Mouse (Mus musculus) layer of hippocampus, adult 2 months (tissue): ENCODE measurements at regions not wholly inside any gene's neighbourhood (a gene's known extent, or its start where the extent isn't known, plus 50 kb on each side); places are given as distances from the start of the nearest gene placed in this dataset.
A peak's percentile ranks its signal among the peaks of the same experiment; 100 is the strongest.

Source experiments
- DNase-seq, 2 experiments: peaks; one replicate each; pipeline ENCODE4 v3.0.0; 2022; ENCODE audit warnings: low spot score in 2 of 2
- H3K27ac ChIP-seq: fragments of 200-600 bp; 2 replicates; pipeline ENCODE4 v1.8.1; 2022
- H3K4me3 ChIP-seq: fragments of 200-600 bp; 2 replicates; pipeline ENCODE4 v1.8.1; 2022; ENCODE audit warnings: mild to moderate bottlenecking
- CTCF ChIP-seq: fragments of 200-600 bp; conservative IDR thresholded peaks from 2 replicates; pipeline ENCODE4 v1.8.1; 2022; ENCODE audit warnings: antibody characterized with exemption, mild to moderate bottlenecking, moderate library complexity

DNA sequence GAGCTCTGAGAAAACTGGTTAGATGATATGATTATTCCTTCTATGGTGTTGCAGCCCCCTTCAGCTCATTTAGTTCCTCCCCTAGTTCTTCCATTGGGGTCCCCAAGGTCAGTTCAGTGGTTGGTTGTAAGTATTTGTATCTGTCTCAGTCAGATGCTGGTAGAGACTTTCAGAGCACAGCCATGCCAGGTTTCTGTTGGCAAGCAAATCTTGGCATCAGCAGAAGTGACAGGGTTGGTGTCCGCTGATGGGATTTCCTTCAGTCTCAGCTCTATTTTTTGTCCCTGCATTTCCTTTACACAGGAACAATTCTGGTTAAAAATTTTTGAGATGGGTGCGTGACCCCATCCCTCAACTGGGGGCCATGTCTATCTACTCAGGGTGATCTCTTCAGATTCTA lies 55.3 kb upstream of the Spaca1 start:
- no peak for TF ChIP-seq CTCF
- no peak for DNase-seq
- Histone ChIP-seq H3K4me3 (no peak overlapping the region), H3K27ac (no peak overlapping the region)

DNA sequence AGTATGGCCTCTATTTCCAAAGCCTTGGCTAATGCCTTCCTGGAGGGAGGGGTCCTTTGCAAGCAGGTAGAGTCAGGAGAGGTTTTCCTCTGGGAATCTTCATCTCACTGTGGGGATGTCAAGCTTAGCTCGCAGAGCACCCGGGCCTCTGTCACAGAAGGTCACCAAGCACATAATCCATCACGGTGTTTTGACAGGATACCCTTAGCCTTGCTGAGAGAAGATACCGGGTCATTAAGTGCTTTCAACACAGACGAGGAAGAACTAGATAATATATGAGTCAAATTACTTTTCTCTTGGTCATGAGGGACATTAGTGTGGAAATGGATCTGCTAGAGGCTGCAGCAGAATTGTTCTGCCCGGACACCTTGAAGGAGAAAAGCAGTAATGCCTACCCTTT lies 64.3 kb upstream of the Spaca1 start:
- no peak for DNase-seq
- no peak overlapping the region for H3K27ac ChIP-seq
- H3K4me3 ChIP-seq: no peak overlapping the region
- TF ChIP-seq CTCF: no peak

GRCm38 (mm10) chr4:34117086-34117485 lies 67.1 kb upstream of the Spaca1 start:
- no peak overlapping the region for H3K4me3 ChIP-seq
- no peak for DNase-seq
- TF ChIP-seq CTCF: no peak
- H3K27ac ChIP-seq: no peak overlapping the region

- no peak for TF ChIP-seq CTCF
- Histone ChIP-seq H3K27ac (no peak overlapping the region), H3K4me3 (no peak overlapping the region)
- DNase-seq: peak; percentile 9 to 15
Measured at GRCm38 (mm10) chr4:34122959-34123520, 73.0 kb upstream of the Spaca1 start.

GRCm38 (mm10) chr4:34128224-34128623 lies 78.2 kb upstream of the Spaca1 start:
- no peak for DNase-seq
- Histone ChIP-seq H3K4me3 (no peak overlapping the region), H3K27ac (no peak overlapping the region)
- no peak for TF ChIP-seq CTCF

DNA sequence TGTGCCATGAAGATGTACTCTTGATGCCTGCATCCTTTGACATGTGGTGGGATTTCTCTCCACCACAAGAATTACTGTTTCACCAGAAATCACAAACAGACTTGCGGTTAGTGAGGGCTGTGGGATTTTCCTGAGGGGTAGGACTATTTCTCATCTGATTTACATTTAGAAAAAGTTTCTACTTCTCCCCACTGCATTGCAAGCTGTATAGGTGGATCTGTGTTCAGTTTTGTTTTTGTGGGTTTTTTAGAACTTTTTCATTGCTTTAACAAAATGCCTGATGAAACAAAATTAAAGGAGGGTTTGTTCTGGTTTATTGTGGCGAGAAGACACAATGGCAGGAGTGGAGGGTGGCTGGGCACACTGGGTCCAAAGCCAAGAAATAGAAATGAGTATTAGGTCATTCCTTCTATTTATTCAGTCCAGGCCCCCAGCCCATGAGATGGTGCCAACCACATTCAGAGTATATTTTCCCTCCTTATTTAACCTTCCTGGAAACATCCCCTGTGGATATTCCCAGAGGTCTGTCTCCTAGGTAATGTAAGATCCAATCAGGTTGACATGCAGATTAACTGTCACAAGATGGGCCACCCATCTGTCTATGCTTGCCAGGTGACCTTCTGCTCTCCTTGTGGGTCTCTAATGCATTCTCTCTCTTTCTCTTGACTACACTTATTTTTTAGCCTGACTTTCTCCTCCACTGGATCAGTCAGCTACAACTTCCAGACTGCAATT lies 96.3 kb upstream of the Spaca1 start:
- no peak for TF ChIP-seq CTCF
- Histone ChIP-seq H3K4me3 (no peak overlapping the region), H3K27ac (no peak overlapping the region)
- DNase-seq: no peak

DNA sequence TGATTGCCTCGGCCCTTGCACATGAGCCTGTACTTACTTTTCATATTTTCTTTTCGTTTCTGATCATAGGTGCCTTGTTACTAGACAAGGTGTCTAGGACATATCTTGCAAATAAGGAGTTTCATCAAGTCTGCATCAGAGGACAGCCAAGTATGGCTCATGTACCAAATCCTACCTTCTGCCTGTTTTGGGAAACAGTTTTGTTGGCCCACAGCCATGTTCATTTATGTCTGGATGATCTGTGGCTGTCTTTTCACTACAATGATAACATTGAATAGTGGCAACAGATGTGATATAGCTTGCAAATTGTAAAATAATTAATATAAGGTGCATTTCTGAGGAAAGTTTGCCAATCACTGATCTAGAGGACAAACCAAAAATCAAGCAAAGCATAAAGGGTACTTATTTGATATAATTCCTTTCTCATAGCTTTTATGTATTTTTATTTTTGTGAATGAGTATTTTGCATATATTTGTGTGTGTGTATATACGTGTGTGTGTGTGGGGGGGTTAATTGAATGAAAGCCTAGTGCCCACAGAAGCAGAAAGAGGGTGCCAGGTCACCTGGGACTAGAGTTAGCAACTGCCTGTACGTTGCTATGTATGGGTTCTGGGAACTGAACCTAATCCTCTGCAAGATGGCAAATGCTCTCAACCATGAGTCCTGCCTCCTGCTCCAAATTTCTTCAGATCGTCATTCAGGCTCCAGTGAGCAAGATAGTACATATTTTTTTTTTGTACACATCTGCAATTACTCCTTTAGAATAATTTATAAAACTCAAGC lies 99.2 kb upstream of the Spaca1 start:
- H3K27ac ChIP-seq: no peak overlapping the region
- no peak for DNase-seq
- TF ChIP-seq CTCF: no peak

DNA sequence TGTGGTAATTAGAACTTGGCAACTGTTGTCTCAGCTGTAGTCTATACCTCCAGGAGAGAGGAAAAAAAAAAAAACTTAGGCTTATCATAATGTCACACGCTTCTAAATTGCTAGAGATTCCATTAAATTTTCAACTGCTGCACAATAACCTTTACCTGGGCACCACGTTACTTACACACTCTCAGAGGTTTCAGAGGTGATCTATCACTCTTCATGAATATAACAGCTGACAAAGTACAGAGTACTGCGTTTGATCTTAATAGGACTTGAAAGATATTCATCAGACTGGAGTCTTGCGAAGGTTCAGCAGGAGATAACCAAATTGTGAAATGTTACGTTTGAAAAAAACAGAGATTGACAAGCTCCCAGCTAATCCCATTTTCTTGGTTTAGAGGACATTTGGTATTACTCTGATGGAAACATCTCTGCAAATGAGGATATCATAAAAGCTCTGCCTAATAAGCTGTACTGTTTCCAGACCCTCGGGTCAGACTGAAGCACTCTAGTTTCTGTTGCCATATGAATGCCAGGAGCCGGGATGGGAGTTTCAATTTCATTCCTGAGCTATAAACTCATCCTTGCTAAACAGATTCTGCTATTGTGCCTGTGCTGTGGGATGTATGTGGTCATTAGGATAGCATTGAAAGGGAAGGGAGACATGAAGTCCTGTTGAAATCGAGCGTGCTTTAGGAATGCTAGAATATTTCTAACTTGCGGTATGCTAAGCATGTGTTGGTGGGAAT lies 101.8 kb upstream of the Spaca1 start:
- TF ChIP-seq CTCF: no peak
- Histone ChIP-seq H3K27ac (no peak overlapping the region), H3K4me3 (no peak overlapping the region)
- no peak for DNase-seq

More for the DNA sequence above, 99.2 kb upstream of the Spaca1 start:
- H3K4me3 ChIP-seq: no peak overlapping the region

DNA sequence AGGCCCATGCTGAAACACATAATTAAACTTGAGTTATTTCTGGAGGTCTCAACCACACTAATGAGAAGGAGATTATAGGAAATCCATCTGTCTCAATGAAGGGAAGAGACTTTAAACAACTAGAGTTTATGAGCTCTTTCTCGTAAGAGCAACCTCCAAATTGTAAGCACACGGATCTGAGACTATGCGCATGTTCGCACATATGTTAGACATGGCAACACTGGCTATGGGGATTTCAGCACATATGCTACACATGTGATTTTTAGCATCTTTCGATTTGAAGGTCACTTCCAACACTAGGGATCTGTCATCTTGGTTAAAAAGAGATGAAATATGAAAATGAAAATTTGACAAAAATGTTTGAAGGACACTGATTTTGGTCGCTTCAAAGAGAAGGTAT lies 105.5 kb upstream of the Spaca1 start:
- TF ChIP-seq CTCF: no peak
- no peak for DNase-seq
- Histone ChIP-seq H3K27ac (no peak overlapping the region), H3K4me3 (no peak overlapping the region)

DNA sequence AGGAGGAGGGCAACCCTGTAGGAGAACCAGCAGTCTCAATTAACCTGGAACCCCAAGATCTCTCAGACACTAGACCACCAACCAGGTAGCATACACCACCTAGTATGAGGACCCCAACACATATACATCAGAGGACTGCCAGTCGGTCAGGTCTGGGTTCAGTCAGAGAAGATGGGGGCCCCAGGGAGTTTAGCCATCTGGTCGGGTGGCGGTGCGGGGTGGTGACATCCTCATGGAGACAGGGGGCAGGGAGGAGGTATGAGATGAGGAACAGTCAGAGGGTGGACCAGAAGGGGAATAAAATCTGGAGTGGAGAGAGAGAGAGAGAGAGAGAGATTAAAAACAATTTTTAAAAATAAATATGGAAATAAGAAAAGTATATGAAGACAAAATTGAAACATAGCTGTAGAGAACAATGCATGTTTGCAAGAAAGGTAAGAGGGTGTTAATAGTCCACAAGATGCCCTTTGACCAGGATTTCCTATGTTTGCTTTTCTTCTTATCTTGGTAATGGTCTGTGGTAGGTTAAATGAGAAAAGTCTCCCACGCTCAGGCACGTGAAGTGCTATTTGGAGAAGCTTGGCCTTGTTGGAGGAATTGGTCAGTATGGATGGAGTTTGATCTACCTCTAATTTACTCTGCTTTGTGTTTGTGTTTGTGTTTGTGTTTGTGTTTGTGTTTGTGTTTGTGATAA lies 108.0 kb upstream of the Spaca1 start:
- Histone ChIP-seq H3K4me3 (no peak overlapping the region), H3K27ac (no peak overlapping the region)
- no peak for TF ChIP-seq CTCF
- no peak for DNase-seq

- peak; percentile 40 for TF ChIP-seq CTCF
- peak overlapping the region; percentile 25; the same call in 1 of the 2 replicates for H3K27ac ChIP-seq
- peak in 1 of 2 experiments; percentile 28 for DNase-seq
- H3K4me3 ChIP-seq: no peak overlapping the region
Measured at GRCm38 (mm10) chr4:34171265-34171862, 121.4 kb upstream of the Spaca1 start.

GRCm38 (mm10) chr4:34172000-34172399 lies 122.0 kb upstream of the Spaca1 start:
- Histone ChIP-seq H3K4me3 (no peak overlapping the region), H3K27ac (no peak overlapping the region)
- DNase-seq: no peak
- TF ChIP-seq CTCF: no peak
